Mouse (Mus musculus) cerebellum, adult 2 months (tissue): ENCODE data around the gene Lrg1. TPM values are rescaled to one million over a fixed set of nuclear protein-coding genes. Genes with fewer than 3 reads are reported as not detected.
"Not testable (repeated sequence)": the region's sequence is repeated elsewhere in the genome, so short reads cannot be mapped to it uniquely, and the experiment has no call there.

Experiments used
- DNase-seq, 2 experiments: peaks; one replicate each; pipeline ENCODE4 v3.0.0; 2021
- H3K27ac ChIP-seq: fragments of 200-500 bp; 2 replicates; pipeline ENCODE4 v1.5.1; 2012; ENCODE audit warnings: low read length, control low read depth, inconsistent platforms; ENCODE audit not compliant: insufficient read depth
- H3K27me3 ChIP-seq: fragments of 200-500 bp; 2 replicates; pipeline ENCODE4 v1.6.1; 2012; ENCODE audit warnings: inconsistent platforms, mild to moderate bottlenecking, low read length, moderate library complexity; ENCODE audit not compliant: control insufficient read depth, insufficient read depth
- H3K4me1 ChIP-seq: fragments of 200-500 bp; 2 replicates; pipeline ENCODE4 v1.6.1; 2011; ENCODE audit warnings: low read length; ENCODE audit not compliant: control insufficient read depth, insufficient read depth
- H3K4me3 ChIP-seq: fragments of 200-500 bp; replicated peaks from 2 replicates; pipeline ENCODE3; 2011; ENCODE audit warnings: mild to moderate bottlenecking, low read depth, low read length, control low read depth; ENCODE audit not compliant: insufficient read depth
- CTCF ChIP-seq: fragments of 200-500 bp; IDR thresholded peaks from 2 replicates; pipeline ENCODE4 v1.5.1; 2011; ENCODE audit warnings: low read depth, mild to moderate bottlenecking, control low read depth, low read length, moderate library complexity, borderline replicate concordance; ENCODE audit not compliant: insufficient read depth
- POLR2A ChIP-seq: fragments of 200-500 bp; IDR thresholded peaks from 2 replicates; pipeline ENCODE4 v1.6.1; 2011; ENCODE audit warnings: low read length, control low read depth, borderline replicate concordance; ENCODE audit not compliant: insufficient read depth
- WGBS: fragments of 180-500 bp; shearing (Covaris S2); methylation state at CpG from one replicate; pipeline ENCODE4 v1.1.7; 2018; 5-methylcytosine and 5-hydroxymethylcytosine counted together
- polyA plus RNA-seq: library from polyadenylated mRNA; depleted of rRNA; stranded (reverse); fragments of >200 nt; gene quantifications from 2 replicates; pipeline ENCODE4 v1.2.3, GENCODE M21; 2012

Lrg1 gene
- polyA plus RNA-seq, 1 experiment, result 0.93 TPM

GRCm38 (mm10) chr17:56111864-56112263 lies 9.9 kb downstream of the Lrg1 start:
- no peaks in the 10 kb centered on the region for H3K4me1 ChIP-seq

GRCm38 (mm10) chr17:56111021-56111420 lies 10.8 kb downstream of the Lrg1 start:
- no peak for TF ChIP-seq POLR2A
- no peak for TF ChIP-seq CTCF
- no peak overlapping the region for H3K27ac ChIP-seq

More at GRCm38 (mm10) chr17:56111864-56112263, 9.9 kb downstream of the Lrg1 start:
- peak; percentile 63 to 70 for DNase-seq
- TF ChIP-seq POLR2A, result no peak
- TF ChIP-seq CTCF, result peak; percentile 88
- Histone ChIP-seq H3K27me3 (no peaks in the 10 kb centered on the region), H3K27ac (no peak overlapping the region), H3K4me3 (no peak overlapping the region)
- 50% methylated on average over 5 of the region's 5 CpGs for WGBS

GRCm38 (mm10) chr17:56110571-56110970 lies 11.2 kb downstream of the Lrg1 start:
- peak in 1 of 2 experiments; percentile 42 for DNase-seq
- H3K27ac ChIP-seq, result peak overlapping the region; percentile 5; the same call in 1 of the 2 replicates
- no peaks in the 10 kb centered on the region for H3K4me1 ChIP-seq
- no peaks in the 10 kb centered on the region for H3K27me3 ChIP-seq
- no peak for TF ChIP-seq POLR2A
- no peak for TF ChIP-seq CTCF
- 15% methylated on average over 4 of the region's 4 CpGs for WGBS
- no peak overlapping the region for H3K4me3 ChIP-seq

More at GRCm38 (mm10) chr17:56111021-56111420, 10.8 kb downstream of the Lrg1 start:
- Histone ChIP-seq H3K4me1 (no peaks in the 10 kb centered on the region), H3K4me3 (no peak overlapping the region), H3K27me3 (no peaks in the 10 kb centered on the region)
- 55% methylated on average over 1 of the region's 1 CpGs for WGBS
- no peak for DNase-seq

GRCm38 (mm10) chr17:56109219-56110051 lies 12.4 kb downstream of the Lrg1 start, which contains the start of gene Plin4:
Gene Plin4 (minus strand): TSS chr17:56109803.
- no peaks in the 10 kb centered on the region for H3K4me1 ChIP-seq
- WGBS, result 50% methylated on average over 10 of the region's 10 CpGs
- DNase-seq, result no peak
- no peak for TF ChIP-seq POLR2A
- TF ChIP-seq CTCF, result no peak
- H3K27me3 ChIP-seq, result no peaks in the 10 kb centered on the region
- H3K4me3 ChIP-seq, result no peak within 1 kb of the TSS
- H3K27ac ChIP-seq, result peak within 1 kb of the TSS; percentile 73

GRCm38 (mm10) chr17:56108334-56109044 lies 13.3 kb downstream of the Lrg1 start:
- TF ChIP-seq CTCF (no peak), POLR2A (0 out of 2 replicates have a peak, but pooled peaks have one; percentile 11)
- peak in 1 of 2 experiments; percentile 55 for DNase-seq
- 44% methylated on average over 6 of the region's 6 CpGs for WGBS
- Histone ChIP-seq H3K4me1 (no peaks in the 10 kb centered on the region), H3K27ac (peak overlapping the region; percentile 73), H3K27me3 (no peaks in the 10 kb centered on the region), H3K4me3 (no peak overlapping the region)

GRCm38 (mm10) chr17:56107736-56108135 lies 14.1 kb downstream of the Lrg1 start:
- Histone ChIP-seq H3K4me1 (no peaks in the 10 kb centered on the region), H3K27me3 (no peaks in the 10 kb centered on the region), H3K27ac (peak overlapping the region; percentile 73; the same call in 1 of the 2 replicates), H3K4me3 (no peak overlapping the region)
- TF ChIP-seq POLR2A (no peak), CTCF (no peak)
- no peak for DNase-seq
- WGBS, result 66% methylated on average over 2 of the region's 2 CpGs

- Histone ChIP-seq H3K27ac (no peak overlapping the region), H3K4me1 (no peaks in the 10 kb centered on the region), H3K4me3 (no peak overlapping the region), H3K27me3 (no peaks in the 10 kb centered on the region)
- no peak for TF ChIP-seq CTCF
- no peak for TF ChIP-seq POLR2A
- no peak for DNase-seq
- WGBS, result 87% methylated on average over 4 of the region's 4 CpGs
Observed at GRCm38 (mm10) chr17:56106981-56107380, 14.8 kb downstream of the Lrg1 start.

GRCm38 (mm10) chr17:56106436-56106835 lies 15.4 kb downstream of the Lrg1 start:
- DNase-seq, H3K4me3 ChIP-seq, H3K27ac ChIP-seq, H3K27me3 ChIP-seq, H3K4me1 ChIP-seq: not testable (repeated sequence)
- 94% methylated on average over 4 of the region's 4 CpGs for WGBS

- H3K4me3 ChIP-seq, H3K4me1 ChIP-seq, DNase-seq, H3K27ac ChIP-seq, H3K27me3 ChIP-seq: not testable (repeated sequence)
- WGBS, result 83% methylated on average over 5 of the region's 5 CpGs
Observed at GRCm38 (mm10) chr17:56104821-56105220, 17.0 kb downstream of the Lrg1 start.
